Mouse (Mus musculus) testis, adult 2 months (tissue): ENCODE results near the gene Mphosph9. TPM values are rescaled to one million over a fixed set of nuclear protein-coding genes. Genes with fewer than 3 reads are reported as not detected.

Source experiments
- H3K27ac ChIP-seq: fragments of 200-500 bp; 2 replicates; pipeline ENCODE4 v1.5.1; 2012; ENCODE audit warnings: low read depth, low read length; ENCODE audit not compliant: control insufficient read depth, insufficient read depth
- H3K27me3 ChIP-seq: fragments of 200-500 bp; 2 replicates; pipeline ENCODE4 v1.6.1; 2012; ENCODE audit warnings: mild to moderate bottlenecking, low read length, moderate library complexity; ENCODE audit not compliant: control insufficient read depth, insufficient read depth
- H3K36me3 ChIP-seq: fragments of 200-500 bp; 2 replicates; pipeline ENCODE4 v1.6.1; 2012; ENCODE audit warnings: mild to moderate bottlenecking, low read length; ENCODE audit not compliant: control insufficient read depth, insufficient read depth
- H3K4me1 ChIP-seq: fragments of 200-500 bp; 2 replicates; pipeline ENCODE4 v1.6.1; 2012; ENCODE audit warnings: low read length; ENCODE audit not compliant: control insufficient read depth, insufficient read depth
- H3K4me3 ChIP-seq: fragments of 200-500 bp; 2 replicates; pipeline ENCODE4 v1.5.1; 2012; ENCODE audit warnings: low read depth, mild to moderate bottlenecking, low read length, moderate library complexity, mixed read lengths; ENCODE audit not compliant: control insufficient read depth
- CTCF ChIP-seq: fragments of 200-500 bp; IDR thresholded peaks from 2 replicates; pipeline ENCODE4 v1.5.1; 2012; ENCODE audit warnings: low read depth, mild to moderate bottlenecking, inconsistent platforms, low read length, moderate library complexity; ENCODE audit not compliant: control insufficient read depth, insufficient read depth, insufficient replicate concordance
- POLR2A ChIP-seq: fragments of 200-500 bp; IDR thresholded peaks from 2 replicates; pipeline ENCODE4 v1.6.1; 2012; ENCODE audit warnings: low read depth, mild to moderate bottlenecking, inconsistent platforms, low read length, moderate library complexity; ENCODE audit not compliant: control insufficient read depth
- polyA plus RNA-seq: library from polyadenylated mRNA; depleted of rRNA; stranded (reverse); fragments of >200 nt; gene quantifications from 2 replicates; pipeline ENCODE4 v1.2.3, GENCODE M21; 2012

Gene Mphosph9
- polyA plus RNA-seq, 1 experiment = 29.0 TPM

GRCm38 (mm10) chr5:124244449-124244848, 83.3 kb downstream of the Mphosph9 start:
- TF ChIP-seq CTCF = no peak
- TF ChIP-seq POLR2A = no peak
- Histone ChIP-seq H3K4me1 (peaks cover 22% of the 10 kb centered on the region), H3K27me3 (no peaks in the 10 kb centered on the region), H3K4me3 (no peak overlapping the region), H3K36me3 (no peaks in the 10 kb centered on the region), H3K27ac (no peak overlapping the region)

GRCm38 (mm10) chr5:124243236-124243901, 84.4 kb downstream of the Mphosph9 start:
- H3K4me1 ChIP-seq = peaks cover 19% of the 10 kb centered on the region
- H3K27ac ChIP-seq = no peak overlapping the region
- no peaks in the 10 kb centered on the region for H3K36me3 ChIP-seq
- no peak overlapping the region for H3K4me3 ChIP-seq
- TF ChIP-seq CTCF = no peak
- TF ChIP-seq POLR2A = no peak
- no peaks in the 10 kb centered on the region for H3K27me3 ChIP-seq

GRCm38 (mm10) chr5:124241686-124242444, 85.9 kb downstream of the Mphosph9 start:
- Histone ChIP-seq H3K36me3 (no peaks in the 10 kb centered on the region), H3K4me3 (no peak overlapping the region), H3K4me1 (peaks cover 13% of the 10 kb centered on the region), H3K27ac (peak overlapping the region; percentile 35), H3K27me3 (no peaks in the 10 kb centered on the region)
- TF ChIP-seq POLR2A (no peak), CTCF (no peak)

GRCm38 (mm10) chr5:124240841-124241685, 86.7 kb downstream of the Mphosph9 start:
- Histone ChIP-seq H3K27ac (no peak overlapping the region), H3K36me3 (no peaks in the 10 kb centered on the region), H3K4me3 (no peak overlapping the region), H3K4me1 (peaks cover 13% of the 10 kb centered on the region), H3K27me3 (no peaks in the 10 kb centered on the region)
- no peak for TF ChIP-seq CTCF
- TF ChIP-seq POLR2A = no peak

GRCm38 (mm10) chr5:124236180-124236579, 91.6 kb downstream of the Mphosph9 start:
- peaks cover 5% of the 10 kb centered on the region for H3K4me1 ChIP-seq
- H3K27ac ChIP-seq = no peak overlapping the region
- no peaks in the 10 kb centered on the region for H3K27me3 ChIP-seq
- TF ChIP-seq CTCF (no peak), POLR2A (no peak)
- H3K36me3 ChIP-seq = no peaks in the 10 kb centered on the region
- H3K4me3 ChIP-seq = no peak overlapping the region

- H3K27ac ChIP-seq = no peak overlapping the region
- no peaks in the 10 kb centered on the region for H3K36me3 ChIP-seq
- H3K4me1 ChIP-seq = peaks cover 5% of the 10 kb centered on the region
- H3K27me3 ChIP-seq = no peaks in the 10 kb centered on the region
- no peak overlapping the region for H3K4me3 ChIP-seq
- no peak for TF ChIP-seq CTCF
- no peak for TF ChIP-seq POLR2A
Observed at GRCm38 (mm10) chr5:124234778-124235177, 93.0 kb downstream of the Mphosph9 start.
